Mouse (Mus musculus) urinary bladder, postnatal 10 days (tissue): ENCODE measurements at regions not wholly inside any gene's neighbourhood (a gene's known extent, or its start where the extent isn't known, plus 50 kb on each side); places are given as distances from the start of the nearest gene placed in this dataset.

Experiments
- DNase-seq: peaks from one replicate; pipeline ENCODE4 v3.0.0; 2022; ENCODE audit warnings: low spot score

DNA sequence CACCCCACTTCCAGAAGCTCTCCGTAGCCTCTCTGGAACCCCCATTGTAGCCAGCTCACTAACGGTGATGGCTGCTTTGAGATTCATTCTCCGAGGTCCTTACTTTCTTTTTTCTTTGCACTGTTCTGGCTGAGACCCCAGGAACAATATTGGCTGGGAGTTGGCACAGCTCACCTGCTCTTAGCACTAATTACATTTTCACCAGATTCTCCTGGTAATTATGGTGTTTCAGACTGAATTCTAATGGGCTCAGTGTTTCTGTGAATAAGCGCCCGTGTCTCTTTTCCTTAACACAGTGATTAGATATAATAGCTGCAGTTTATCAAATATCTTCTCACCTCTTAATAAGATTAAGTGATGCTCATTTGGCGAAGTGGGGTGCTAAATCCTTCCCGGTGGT lies 509.2 kb upstream of the Adamts16 start:
- DNase-seq, result no peak

DNA sequence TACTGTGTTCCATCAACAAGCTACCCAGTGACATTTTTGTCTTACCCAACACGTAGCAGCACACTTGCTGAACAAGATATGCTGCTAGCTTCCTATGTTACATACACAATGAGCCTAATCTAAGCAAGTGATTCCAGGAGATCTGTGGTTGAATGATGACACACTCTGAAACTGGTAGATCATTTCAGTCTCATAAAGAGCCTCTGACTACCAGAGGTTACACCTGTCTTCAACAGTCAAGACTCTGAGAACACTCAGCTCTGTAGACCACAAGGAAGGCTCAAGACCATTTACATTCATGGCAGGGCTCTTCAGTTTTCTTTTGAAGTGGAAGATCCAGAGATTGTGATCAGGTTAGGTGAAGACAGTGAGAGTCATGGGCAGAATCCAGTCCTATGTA lies 501.3 kb upstream of the Adamts16 start:
- no peak for DNase-seq

GRCm38 (mm10) chr13:71338700-71339099 lies 497.1 kb upstream of the Adamts16 start:
- no peak for DNase-seq

- DNase-seq, result no peak
Observed at GRCm38 (mm10) chr13:71334925-71335324, 493.3 kb upstream of the Adamts16 start.

- no peak for DNase-seq
Observed at GRCm38 (mm10) chr13:71333146-71333545, 491.5 kb upstream of the Adamts16 start.

- DNase-seq, result no peak
Observed at GRCm38 (mm10) chr13:71330321-71330720, 488.7 kb upstream of the Adamts16 start.

- DNase-seq, result no peak
Observed at GRCm38 (mm10) chr13:71327802-71328753, 486.5 kb upstream of the Adamts16 start.

DNA sequence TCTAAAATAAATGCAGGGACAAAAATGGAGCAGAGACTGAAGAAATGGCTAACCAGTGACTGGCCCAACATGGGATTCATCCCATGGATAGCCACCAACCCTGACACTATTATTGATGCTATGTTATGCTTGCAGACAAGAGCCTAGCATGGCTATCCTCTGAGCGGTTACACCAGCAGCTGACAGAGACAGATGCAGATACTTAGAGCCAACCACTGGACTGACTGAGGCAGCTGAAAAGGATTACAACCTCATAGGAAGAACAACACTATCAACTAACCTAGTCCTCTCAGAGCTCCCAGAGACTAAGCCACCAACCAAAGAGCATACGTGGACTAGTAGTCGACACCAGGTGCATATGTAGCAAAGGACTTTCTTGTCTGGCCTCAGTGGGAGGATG lies 478.9 kb upstream of the Adamts16 start:
- DNase-seq, result no peak

DNA sequence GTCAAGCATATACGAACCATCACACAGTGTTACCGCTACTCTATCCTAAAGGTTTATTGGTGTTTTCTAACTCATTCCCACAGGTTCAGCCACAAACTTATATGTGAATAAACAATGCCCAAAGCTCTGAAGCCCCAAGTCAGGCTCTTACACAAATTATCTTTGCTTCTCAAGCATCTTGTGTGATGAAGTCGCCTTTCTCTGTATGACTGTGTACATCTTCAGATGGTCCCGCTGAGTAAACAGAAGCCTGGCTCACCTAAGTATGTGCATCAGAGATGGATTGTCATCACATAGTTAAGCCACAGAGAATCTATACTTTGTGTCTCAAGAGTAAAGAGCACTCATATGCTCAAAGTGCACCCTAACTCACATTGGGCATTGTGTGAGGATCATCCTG lies 462.3 kb upstream of the Adamts16 start:
- no peak for DNase-seq

DNA sequence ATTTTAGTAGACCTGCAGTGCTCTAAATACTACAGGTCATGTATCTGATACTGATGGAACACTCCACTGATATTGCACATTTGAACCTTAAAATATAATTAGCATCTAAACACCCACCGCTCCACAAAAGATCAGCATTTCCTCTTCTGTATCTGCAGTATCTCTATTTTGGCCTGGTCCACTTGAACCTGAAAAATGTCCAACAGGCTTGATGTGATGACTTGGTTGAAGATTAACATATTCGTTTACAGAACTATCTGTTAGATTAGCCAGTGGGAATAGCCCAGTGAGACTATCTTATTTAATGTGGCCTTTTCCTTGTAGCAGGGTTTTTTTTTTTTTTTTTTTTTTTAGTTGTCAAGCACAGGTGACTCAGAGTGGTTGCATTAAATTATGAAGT lies 434.4 kb upstream of the Adamts16 start:
- no peak for DNase-seq

DNA sequence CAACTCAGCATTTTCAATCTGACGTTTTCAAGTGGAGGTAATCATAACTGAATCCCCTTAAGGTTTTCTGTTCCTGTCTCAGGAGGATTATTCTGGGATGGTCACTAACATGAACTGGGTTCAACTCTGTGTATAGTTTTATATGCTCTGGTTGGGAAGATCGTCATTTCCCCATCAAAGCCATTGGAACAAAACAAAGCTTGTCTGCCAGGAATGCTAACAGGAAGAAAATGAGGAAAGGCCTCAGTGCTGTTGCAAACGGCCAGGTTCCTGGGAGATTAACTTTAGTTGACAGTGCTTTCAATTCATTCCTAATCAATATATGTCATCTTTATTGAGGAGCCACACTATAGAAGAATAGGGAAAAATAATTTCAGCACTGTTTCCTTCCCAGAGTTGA lies 432.5 kb upstream of the Adamts16 start:
- no peak for DNase-seq

GRCm38 (mm10) chr13:71273485-71273884 lies 431.9 kb upstream of the Adamts16 start:
- DNase-seq, result no peak

DNA sequence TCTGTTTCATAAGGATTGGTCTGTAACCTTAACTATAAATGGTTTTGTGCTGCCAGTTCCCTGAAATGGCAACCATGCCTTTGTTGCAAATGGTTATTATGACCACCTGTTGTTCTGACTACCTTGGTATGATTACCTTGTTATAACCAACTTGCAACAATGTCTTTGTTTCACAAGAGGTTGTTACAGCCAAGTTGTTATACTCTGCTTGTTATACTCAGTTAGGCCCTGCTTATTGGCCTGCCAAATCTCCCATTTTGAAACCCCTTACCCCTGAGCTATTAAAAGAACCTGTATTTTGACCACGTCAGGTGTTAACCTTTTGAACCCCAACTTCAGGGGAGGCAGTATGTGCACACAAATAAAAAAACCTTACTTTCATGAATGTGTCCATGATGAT lies 431.5 kb upstream of the Adamts16 start:
- no peak for DNase-seq

- no peak for DNase-seq
Observed at GRCm38 (mm10) chr13:71272431-71272830, 430.8 kb upstream of the Adamts16 start.

- no peak for DNase-seq
Observed at GRCm38 (mm10) chr13:71271727-71272418, 430.3 kb upstream of the Adamts16 start.

DNA sequence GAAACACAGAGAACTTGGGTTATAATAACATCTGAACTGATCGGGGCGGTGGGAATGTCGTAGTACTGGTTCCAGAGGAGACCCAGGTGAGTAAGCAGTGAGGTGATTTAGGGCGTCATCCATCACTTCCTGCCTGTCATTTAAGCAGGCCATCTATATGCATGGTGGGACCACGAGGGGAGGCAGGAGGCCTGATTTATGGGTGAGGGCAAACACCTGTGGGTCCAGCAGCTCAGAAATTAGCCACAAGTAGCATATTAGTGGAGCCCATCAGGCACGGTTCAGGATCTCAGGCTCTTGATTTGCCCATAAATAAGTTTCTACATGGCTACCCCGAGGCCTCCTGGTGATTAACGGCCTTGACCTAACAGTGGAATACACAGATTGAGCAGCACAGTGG lies 428.8 kb upstream of the Adamts16 start:
- DNase-seq, result no peak

DNA sequence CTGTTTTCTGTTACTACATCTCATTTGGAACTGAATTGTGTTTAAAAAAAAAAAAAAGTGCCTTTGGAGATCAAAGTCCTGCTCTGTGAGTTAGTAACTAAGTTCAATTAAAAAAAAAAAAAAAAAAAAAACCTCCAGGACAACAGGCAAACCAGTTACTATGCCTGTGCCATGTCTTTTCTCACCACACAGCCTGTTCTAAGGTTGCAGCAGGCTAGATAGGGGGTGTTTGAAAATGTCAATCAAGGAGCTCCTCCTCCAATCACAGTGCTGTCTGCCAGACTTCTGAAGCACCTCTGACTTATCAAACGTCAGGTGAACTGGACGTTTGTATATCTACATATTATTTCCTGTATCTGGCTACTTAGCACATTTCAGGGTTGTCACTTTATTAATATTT lies 427.9 kb upstream of the Adamts16 start:
- no peak for DNase-seq

DNA sequence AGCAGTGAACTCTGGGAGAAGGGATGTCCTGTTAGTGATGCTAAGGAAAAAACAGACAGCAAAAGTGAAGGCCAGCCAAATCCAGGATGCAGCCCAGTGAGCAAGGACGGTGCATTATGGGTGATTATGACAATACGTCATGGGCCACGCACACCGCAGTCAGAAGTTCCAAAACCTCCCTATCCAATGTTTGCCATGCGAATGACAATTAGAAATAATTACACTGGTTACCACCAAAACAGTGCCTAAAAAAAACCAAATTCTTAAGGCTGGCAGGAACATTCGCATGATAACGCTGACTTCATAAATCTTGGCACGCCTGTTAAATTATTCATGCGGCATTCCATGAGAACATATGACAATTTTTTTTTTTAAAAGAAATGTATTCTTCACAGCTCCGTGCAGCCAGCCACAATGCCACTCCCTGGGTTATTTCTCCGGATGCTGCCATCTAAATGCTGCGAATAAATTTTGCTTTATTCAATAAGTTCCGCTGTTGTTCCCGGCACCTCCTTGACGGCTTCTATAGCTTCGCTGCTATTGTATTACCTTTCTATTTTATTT lies 421.8 kb upstream of the Adamts16 start:
- DNase-seq, result no peak

GRCm38 (mm10) chr13:71262575-71263295 lies 421.1 kb upstream of the Adamts16 start:
- DNase-seq, result no peak

DNA sequence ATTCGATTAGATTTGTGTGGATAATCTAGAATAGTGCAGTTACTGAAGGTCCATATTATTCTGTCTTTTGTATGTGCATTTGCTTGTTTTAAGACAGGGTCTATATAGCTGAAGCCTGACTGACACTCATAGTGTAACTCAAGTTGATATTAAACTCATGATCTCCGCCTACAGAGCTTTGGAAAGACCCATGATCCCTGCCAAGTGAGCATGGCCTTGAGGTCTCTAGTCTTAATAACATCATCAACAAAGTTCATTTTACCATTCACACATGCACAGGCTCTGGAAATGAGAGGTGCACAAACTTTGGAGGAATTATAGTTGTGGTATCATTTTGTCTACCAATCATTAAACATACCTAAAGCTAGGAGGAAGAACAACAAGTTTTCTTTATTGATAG lies 412.4 kb upstream of the Adamts16 start:
- DNase-seq, result no peak

DNA sequence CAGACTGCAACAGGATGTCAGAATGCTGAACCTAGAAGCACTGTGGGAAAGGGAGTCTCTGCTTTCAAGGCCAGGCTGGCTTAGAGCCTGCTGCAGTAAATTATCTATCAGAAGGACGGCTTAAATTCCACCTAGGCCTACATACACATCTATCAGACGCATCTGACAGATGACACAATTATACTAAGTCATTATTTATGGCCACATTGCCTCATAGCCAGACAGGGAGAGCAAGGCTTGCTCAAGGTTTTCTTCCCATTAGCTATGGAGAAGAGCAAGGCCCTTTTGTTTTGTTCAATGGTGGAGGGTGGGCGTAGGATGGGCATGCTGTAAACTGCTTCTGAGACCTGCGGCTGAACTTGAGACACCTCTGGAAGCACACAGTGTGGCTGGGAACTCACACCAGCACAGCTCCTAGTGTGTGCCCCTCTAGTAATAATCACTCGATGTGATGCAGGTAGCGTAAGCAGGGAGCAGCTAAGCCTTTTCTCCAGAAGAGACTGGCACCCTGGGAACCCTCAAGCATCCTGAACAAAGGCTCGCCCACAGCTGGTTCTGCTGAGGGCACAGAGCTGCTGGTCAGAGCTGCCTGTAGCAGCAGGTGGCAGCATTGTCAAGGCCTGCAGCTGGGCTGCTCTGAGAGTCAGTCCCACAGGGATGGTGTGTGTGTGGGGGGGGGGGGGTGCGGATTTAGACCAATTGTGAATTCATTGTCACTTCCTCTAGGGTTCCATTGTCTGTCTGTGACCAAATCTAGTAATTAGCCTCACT lies 406.8 kb upstream of the Adamts16 start:
- DNase-seq, result no peak

GRCm38 (mm10) chr13:71247241-71247640 lies 405.6 kb upstream of the Adamts16 start:
- DNase-seq, result no peak
